In genomic region chr9:120492400-120493351, GRCm38 (mm10) we compare ENCODE assay signal across 8 mouse cellular contexts. TPM values are rescaled to one million over a fixed set of nuclear protein-coding genes. Genes with fewer than 3 reads are reported as not detected.
DNase-seq lines count a peak whose midpoint lies in the region; ATAC-seq and TF ChIP-seq lines count a peak whose summit lies in the region.

No protein-coding gene starts in this region.

- H3K27me3 ChIP-seq in embryonic facial prominence, embryonic 15.5 days, result no peaks in the 10 kb centered on the region
- no peaks in the 10 kb centered on the region for H3K27me3 ChIP-seq in heart, embryonic 11.5 days (ENCODE audit: control insufficient read depth, insufficient read depth, low read length)
- no peaks in the 10 kb centered on the region for H3K27me3 ChIP-seq in kidney, embryonic 16.5 days (ENCODE audit: insufficient read depth, low read length)

- no peaks in the 10 kb centered on the region for H3K9me3 ChIP-seq in embryonic facial prominence, embryonic 15.5 days (replicated peaks)
- no peaks in the 10 kb centered on the region for H3K9me3 ChIP-seq in heart, embryonic 11.5 days (replicated peaks; ENCODE audit: control insufficient read depth, low read length)
- no peaks in the 10 kb centered on the region for H3K9me3 ChIP-seq in kidney, embryonic 16.5 days (ENCODE audit: low read length)

- peak; percentile 83 for ATAC-seq in embryonic facial prominence, embryonic 15.5 days (ENCODE audit: insufficient number of reproducible peaks, low FRiP score, low TSS enrichment, low read depth)
- peak; percentile 79 for ATAC-seq in heart, embryonic 11.5 days (replicated peaks; ENCODE audit: insufficient number of reproducible peaks, low FRiP score, low TSS enrichment)
- peak; percentile 84 for ATAC-seq in kidney, embryonic 16.5 days (ENCODE audit: low FRiP score, low TSS enrichment)
- ATAC-seq in monocyte, adult 5-6 weeks (replicated peaks; ENCODE audit: insufficient number of reproducible peaks, low FRiP score, low TSS enrichment, poor library complexity, severe bottlenecking), result peak; percentile 16; the same call in 1 of the 2 replicates

- TF ChIP-seq CTCF in bone marrow, adult 2 months (IDR thresholded peaks at IDR 0.05; ENCODE audit: control insufficient read depth, insufficient read depth, low read length), result no peak

- TF ChIP-seq POLR2A in bone marrow, adult 2 months (IDR thresholded peaks at IDR 0.05; ENCODE audit: borderline replicate concordance, control insufficient read depth, low read depth, low read length), result peak; percentile 70; the same call in 1 of the 2 replicates

- H3K4me3 ChIP-seq in bone marrow, adult 2 months (replicated peaks; ENCODE audit: control insufficient read depth, low read depth, low read length), result peak overlapping the region; percentile 86
- peak overlapping the region; percentile 75 for H3K4me3 ChIP-seq in embryonic facial prominence, embryonic 15.5 days (replicated peaks)
- peak overlapping the region; percentile 100 for H3K4me3 ChIP-seq in heart, embryonic 11.5 days (ENCODE audit: low read depth, low read length)
- H3K4me3 ChIP-seq in kidney, embryonic 16.5 days (ENCODE audit: low read length), result peak overlapping the region; percentile 100

- no peaks in the 10 kb centered on the region for H3K4me1 ChIP-seq in bone marrow, adult 2 months (ENCODE audit: control insufficient read depth, insufficient read depth, low read length)
- H3K4me1 ChIP-seq in embryonic facial prominence, embryonic 15.5 days, result peaks cover 14% of the 10 kb centered on the region
- H3K4me1 ChIP-seq in heart, embryonic 11.5 days (ENCODE audit: control insufficient read depth, insufficient read depth, low read length), result no peaks in the 10 kb centered on the region; the same call in 1 of the 2 replicates
- H3K4me1 ChIP-seq in kidney, embryonic 16.5 days (ENCODE audit: insufficient read depth, low read length), result peaks cover 16% of the 10 kb centered on the region; the same call in 1 of the 2 replicates

- WGBS in bone marrow, adult 2 months, result under 1% methylated on average over 93 of the region's 97 CpGs
- WGBS in embryonic facial prominence, embryonic 15.5 days, result under 1% methylated on average over 79 of the region's 97 CpGs
- under 1% methylated on average over 97 of the region's 97 CpGs for WGBS in heart, embryonic 11.5 days (ENCODE audit: insufficient replicate concordance)
- under 1% methylated on average over 80 of the region's 97 CpGs for WGBS in kidney, embryonic 16.5 days

- H3K4me2 ChIP-seq in embryonic facial prominence, embryonic 15.5 days (replicated peaks), result peak overlapping the region; percentile 74
- H3K4me2 ChIP-seq in heart, embryonic 11.5 days, result peak overlapping the region; percentile 81
- H3K4me2 ChIP-seq in kidney, embryonic 16.5 days (replicated peaks; ENCODE audit: low read depth, low read length), result peak overlapping the region; percentile 91

- peak overlapping the region; percentile 96 for H3K9ac ChIP-seq in embryonic facial prominence, embryonic 15.5 days
- peak overlapping the region; percentile 99 for H3K9ac ChIP-seq in heart, embryonic 11.5 days (ENCODE audit: low read depth, low read length)
- peak overlapping the region; percentile 100 for H3K9ac ChIP-seq in kidney, embryonic 16.5 days (replicated peaks; ENCODE audit: low read length)

- H3K36me3 ChIP-seq in embryonic facial prominence, embryonic 15.5 days, result peaks cover 22% of the 10 kb centered on the region
- peaks cover 17% of the 10 kb centered on the region for H3K36me3 ChIP-seq in heart, embryonic 11.5 days (ENCODE audit: control insufficient read depth, insufficient read depth, low read length)
- H3K36me3 ChIP-seq in kidney, embryonic 16.5 days (ENCODE audit: insufficient read depth, low read length), result peaks cover 22% of the 10 kb centered on the region

- peak; percentile 68 for DNase-seq in 416B (ENCODE audit: low read depth)
- DNase-seq in liver, result peak; percentile 89
- peak; percentile 77 to 79 for DNase-seq in spleen, postnatal 36 days (ENCODE audit: low spot score in 2 of 2)

- H3K27ac ChIP-seq in bone marrow, adult 2 months (ENCODE audit: control insufficient read depth, insufficient read depth, low read depth, low read length, poor library complexity), result peak overlapping the region; percentile 86
- peak overlapping the region; percentile 87 for H3K27ac ChIP-seq in embryonic facial prominence, embryonic 15.5 days (replicated peaks)
- peak overlapping the region; percentile 95 for H3K27ac ChIP-seq in heart, embryonic 11.5 days (ENCODE audit: low read depth, low read length)
- peak overlapping the region; percentile 93 for H3K27ac ChIP-seq in kidney, embryonic 16.5 days (ENCODE audit: low read length)

RNA-seq across cellular contexts. Expression of gene Eif1b, which starts 0.6 kb away (rescaled TPM):
- 34.6 and 40.4 TPM in 2 replicates for polyA plus RNA-seq in bone marrow, adult 2 months (2011; ENCODE audit: insufficient read depth, insufficient read length, low replicate concordance, missing spikeins)
- 146 and 158 TPM in 2 replicates for polyA plus RNA-seq in embryonic facial prominence, embryonic 15.5 days (2015; fragmentation: Nextera tagmentation; extraction: Ambion mirVana)
- 156 and 157 TPM in 2 replicates for polyA plus RNA-seq in heart, embryonic 11.5 days (2014; fragmentation: Nextera tagmentation; extraction: Ambion mirVana)
- 146 and 156 TPM in 2 replicates for polyA plus RNA-seq in kidney, embryonic 16.5 days (2015; fragmentation: Nextera tagmentation; extraction: Ambion mirVana)
- 37.5 to 68.8 TPM (median 67.8 TPM) in 3 replicates for total RNA-seq in monocyte, adult 5-6 weeks (2017)

RNA-seq across cellular contexts. Expression of gene Entpd3, which starts 46.9 kb away (rescaled TPM):
- 0.56 TPM in 1 of 2 replicates, not detected in the other for polyA plus RNA-seq in bone marrow, adult 2 months (2011; ENCODE audit: insufficient read depth, insufficient read length, low replicate concordance, missing spikeins)
- polyA plus RNA-seq in embryonic facial prominence, embryonic 15.5 days (2015; fragmentation: Nextera tagmentation; extraction: Ambion mirVana), result 6.6 and 7.7 TPM in 2 replicates
- 0.20 and 0.66 TPM in 2 replicates for polyA plus RNA-seq in heart, embryonic 11.5 days (2014; fragmentation: Nextera tagmentation; extraction: Ambion mirVana)
- polyA plus RNA-seq in kidney, embryonic 16.5 days (2015; fragmentation: Nextera tagmentation; extraction: Ambion mirVana), result 1.8 TPM in 2 replicates
- not detected in 3 replicates for total RNA-seq in monocyte, adult 5-6 weeks (2017)

Comparison
In these comparisons a context has a peak if more than half of its experiments do, and no peak if none do; other contexts are left out.
1. Peak in every context shown above with its lines: DNase-seq, ATAC-seq, H3K4me3 ChIP-seq and H3K27ac ChIP-seq.
2. ATAC-seq: peak in every context shown above with its lines; median percentile 84 in kidney, embryonic 16.5 days; 83 in embryonic facial prominence, embryonic 15.5 days; 79 in heart, embryonic 11.5 days; 16 in monocyte, adult 5-6 weeks.